Mouse (Mus musculus) kidney, adult 2 months (tissue): Measurements from ENCODE around the gene Zfp143. TPM values are rescaled to one million over a fixed set of nuclear protein-coding genes. Genes with fewer than 3 reads are reported as not detected.
"Not testable (repeated sequence)": the region's sequence is repeated elsewhere in the genome, so short reads cannot be mapped to it uniquely, and the experiment has no call there.

Source experiments
- DNase-seq: peaks from one replicate; pipeline ENCODE4 v3.0.0; 2021
- H3K27ac ChIP-seq: fragments of 200-500 bp; 2 replicates; pipeline ENCODE4 v1.5.1; 2012; ENCODE audit warnings: low read depth, low read length, control low read depth, inconsistent platforms; ENCODE audit not compliant: insufficient read depth
- H3K27me3 ChIP-seq: fragments of 200-500 bp; replicated peaks from 2 replicates; pipeline ENCODE4 v1.6.1; 2012; ENCODE audit warnings: mild to moderate bottlenecking, moderate library complexity, low read length, inconsistent platforms; ENCODE audit not compliant: control insufficient read depth, insufficient read depth
- H3K36me3 ChIP-seq: fragments of 200-500 bp; 2 replicates; pipeline ENCODE4 v1.6.1; 2012; ENCODE audit warnings: mild to moderate bottlenecking, moderate library complexity, low read length, inconsistent platforms; ENCODE audit not compliant: control insufficient read depth, insufficient read depth
- H3K4me1 ChIP-seq: fragments of 200-500 bp; 2 replicates; pipeline ENCODE4 v1.6.1; 2011; ENCODE audit warnings: low read length; ENCODE audit not compliant: control insufficient read depth, insufficient read depth
- H3K4me3 ChIP-seq: fragments of 200-500 bp; 2 replicates; pipeline ENCODE4 v1.5.1; 2011; ENCODE audit warnings: mild to moderate bottlenecking, low read depth, low read length, control low read depth; ENCODE audit not compliant: insufficient read depth
- CTCF ChIP-seq: fragments of 200-500 bp; conservative IDR thresholded peaks from 2 replicates; pipeline ENCODE4 v1.5.1; 2011; ENCODE audit warnings: low read depth, mild to moderate bottlenecking, control low read depth, low read length, moderate library complexity, mixed read lengths; ENCODE audit not compliant: insufficient read depth, insufficient read length
- POLR2A ChIP-seq: fragments of 200-500 bp; IDR thresholded peaks from one replicate; pipeline ENCODE4 v1.6.1; 2011; ENCODE audit warnings: low read depth, low read length, control low read depth
- WGBS: fragments of 180-500 bp; shearing (Covaris S2); methylation state at CpG from one replicate; pipeline ENCODE4 v1.1.7; 2018; 5-methylcytosine and 5-hydroxymethylcytosine counted together
- polyA plus RNA-seq: library from polyadenylated mRNA; depleted of rRNA; stranded (reverse); fragments of >200 nt; gene quantifications from 2 replicates; pipeline ENCODE4 v1.2.3, GENCODE M21; 2012

The Zfp143 gene
- polyA plus RNA-seq, 1 experiment: 9.4 TPM

- H3K27ac ChIP-seq: peak within 1 kb of the TSS; percentile 89
- DNase-seq: peak; percentile 99
- under 1% methylated on average over 81 of the region's 81 CpGs for WGBS
- H3K27me3 ChIP-seq: no peaks in the 10 kb centered on the region
- no peak for TF ChIP-seq POLR2A
- no peak for TF ChIP-seq CTCF
- H3K36me3 ChIP-seq: no peaks in the 10 kb centered on the region
- H3K4me1 ChIP-seq: peaks cover 15% of the 10 kb centered on the region; the same call in 1 of the 2 replicates
- peak within 1 kb of the TSS; percentile 70 for H3K4me3 ChIP-seq
These were observed 60.7 kb downstream of the Zfp143 start, which contains the start of gene Wee1 for GRCm38 (mm10) chr7:110121516-110122288. TSS of gene Wee1 (plus strand) at chr7:110122046.

- peaks cover 9% of the 10 kb centered on the region; the same call in 1 of the 2 replicates for H3K4me1 ChIP-seq
- H3K36me3 ChIP-seq: no peaks in the 10 kb centered on the region
- peak overlapping the region; percentile 89 for H3K27ac ChIP-seq
- peak overlapping the region; percentile 68 for H3K4me3 ChIP-seq
- 1% methylated on average over 27 of the region's 27 CpGs for WGBS
- DNase-seq: no peak
- no peaks in the 10 kb centered on the region for H3K27me3 ChIP-seq
- TF ChIP-seq CTCF (no peak), POLR2A (no peak)
These were observed 61.2 kb downstream of the Zfp143 start for GRCm38 (mm10) chr7:110122289-110122564.

- H3K27ac ChIP-seq: peak overlapping the region; percentile 89
- peaks cover 6% of the 10 kb centered on the region; the same call in 1 of the 2 replicates for H3K4me1 ChIP-seq
- H3K4me3 ChIP-seq: peak overlapping the region; percentile 68
- no peaks in the 10 kb centered on the region for H3K36me3 ChIP-seq
- TF ChIP-seq CTCF (no peak), POLR2A (no peak)
- WGBS: under 1% methylated on average over 74 of the region's 74 CpGs
- no peaks in the 10 kb centered on the region for H3K27me3 ChIP-seq
- DNase-seq: peak; percentile 88
These were observed 61.8 kb downstream of the Zfp143 start for GRCm38 (mm10) chr7:110122565-110123422.

- WGBS: 27% methylated on average over 12 of the region's 12 CpGs
- Histone ChIP-seq H3K4me1 (peaks cover 5% of the 10 kb centered on the region; the same call in 1 of the 2 replicates), H3K36me3 (no peaks in the 10 kb centered on the region), H3K4me3 (peak overlapping the region; percentile 68), H3K27me3 (no peaks in the 10 kb centered on the region), H3K27ac (peak overlapping the region; percentile 89)
- DNase-seq: peak; percentile 45
- TF ChIP-seq POLR2A (no peak), CTCF (no peak)
These were observed 63.0 kb downstream of the Zfp143 start for GRCm38 (mm10) chr7:110123844-110124555.

- Histone ChIP-seq H3K4me1 (peaks cover 5% of the 10 kb centered on the region; the same call in 1 of the 2 replicates), H3K4me3 (no peak overlapping the region), H3K27ac (no peak overlapping the region), H3K27me3 (no peaks in the 10 kb centered on the region), H3K36me3 (no peaks in the 10 kb centered on the region; the same call in 1 of the 2 replicates)
- TF ChIP-seq POLR2A: no peak
- TF ChIP-seq CTCF: no peak
- DNase-seq: no peak
- 85% methylated on average over 2 of the region's 2 CpGs for WGBS
These were observed 67.5 kb downstream of the Zfp143 start for GRCm38 (mm10) chr7:110128566-110128965.

GRCm38 (mm10) chr7:110132272-110132671, 71.3 kb downstream of the Zfp143 start:
- DNase-seq, H3K36me3 ChIP-seq, H3K4me3 ChIP-seq, H3K27me3 ChIP-seq, H3K4me1 ChIP-seq, H3K27ac ChIP-seq: not testable (repeated sequence)
- 79% methylated on average over 2 of the region's 2 CpGs for WGBS
